Mouse (Mus musculus) induced T-regulatory cell, adult 2 months (primary cell): ENCODE data around the gene Olfm3.

Source experiments
- DNase-seq: peaks from one replicate; pipeline ENCODE4 v3.0.0-alpha.2; 2012; ENCODE audit warnings: low read depth

The Olfm3 gene

GRCm38 (mm10) chr3:114903924-114904438 is at the start of gene Olfm3:
Gene Olfm3 (plus strand): TSS chr3:114904078.
- no peak for DNase-seq

- DNase-seq: peak; percentile 11
Measured at GRCm38 (mm10) chr3:114889764-114890163, 14.1 kb upstream of the Olfm3 start.

- no peak for DNase-seq
Measured at GRCm38 (mm10) chr3:114904633-114905423, 950 bp downstream of the Olfm3 start.

- no peak for DNase-seq
Measured at GRCm38 (mm10) chr3:114907537-114907936, 3.7 kb downstream of the Olfm3 start.

- DNase-seq: no peak
Measured at GRCm38 (mm10) chr3:114908846-114909245, 5.0 kb downstream of the Olfm3 start.

- DNase-seq: no peak
Measured at GRCm38 (mm10) chr3:114920102-114920501, 16.2 kb downstream of the Olfm3 start.

- DNase-seq: no peak
Measured at GRCm38 (mm10) chr3:114929605-114930004, 25.7 kb downstream of the Olfm3 start.

- DNase-seq: no peak
Measured at GRCm38 (mm10) chr3:114930336-114930735, 26.5 kb downstream of the Olfm3 start.

GRCm38 (mm10) chr3:114930796-114931195 is 26.9 kb downstream of the Olfm3 start:
- DNase-seq: no peak

GRCm38 (mm10) chr3:114932881-114933280 is 29.0 kb downstream of the Olfm3 start:
- DNase-seq: no peak

GRCm38 (mm10) chr3:114954904-114955303 is 51.0 kb downstream of the Olfm3 start:
- DNase-seq: no peak

- no peak for DNase-seq
Measured at GRCm38 (mm10) chr3:114959311-114959967, 55.6 kb downstream of the Olfm3 start.

GRCm38 (mm10) chr3:114962316-114963083 is 58.6 kb downstream of the Olfm3 start:
- no peak for DNase-seq

GRCm38 (mm10) chr3:114971183-114971582 is 67.3 kb downstream of the Olfm3 start:
- no peak for DNase-seq

- no peak for DNase-seq
Measured at GRCm38 (mm10) chr3:114972522-114972921, 68.6 kb downstream of the Olfm3 start.

GRCm38 (mm10) chr3:114990828-114991227 is 87.0 kb downstream of the Olfm3 start:
- no peak for DNase-seq

- no peak for DNase-seq
Measured at GRCm38 (mm10) chr3:114995956-114996355, 92.1 kb downstream of the Olfm3 start.

- DNase-seq: no peak
Measured at GRCm38 (mm10) chr3:115027560-115027959, 123.7 kb downstream of the Olfm3 start.

- DNase-seq: no peak
Measured at GRCm38 (mm10) chr3:115028046-115028445, 124.2 kb downstream of the Olfm3 start.

- no peak for DNase-seq
Measured at GRCm38 (mm10) chr3:115028611-115029010, 124.7 kb downstream of the Olfm3 start.

GRCm38 (mm10) chr3:115049060-115049459 is 145.2 kb downstream of the Olfm3 start:
- DNase-seq: no peak

GRCm38 (mm10) chr3:115064901-115065300 is 161.0 kb downstream of the Olfm3 start:
- DNase-seq: no peak
